Mouse (Mus musculus): Measurements from ENCODE around the gene Tstd3. TPM values are rescaled to one million over a fixed set of nuclear protein-coding genes. Genes with fewer than 3 reads are reported as not detected.

Gene Tstd3
- total RNA-seq (2023): 3.9 to 5.3 TPM (median 5.1 TPM) in 4 replicates

DNA sequence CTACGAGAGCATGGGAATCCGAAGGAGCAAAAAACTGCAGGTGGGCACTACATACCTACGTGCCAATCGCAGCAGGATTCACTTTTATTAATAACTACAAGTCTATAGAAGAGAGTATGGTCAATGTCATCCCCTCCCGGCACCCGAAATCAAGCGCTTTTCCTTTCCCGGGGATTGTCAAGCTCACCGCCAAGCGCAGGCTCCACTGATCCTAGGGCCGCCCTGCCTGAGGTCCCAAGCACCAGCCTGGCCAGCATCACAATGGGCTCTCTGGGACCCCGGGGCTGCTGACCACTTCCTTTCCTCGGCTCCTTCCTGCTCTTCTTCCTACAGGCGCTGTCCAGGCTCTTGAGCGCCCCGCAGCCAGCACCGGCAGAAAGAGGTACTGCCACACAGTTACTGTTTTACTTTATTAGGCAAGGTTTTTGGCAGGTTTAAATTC, at the start of gene Tstd3, which contains the start of gene Usp45:
Gene Tstd3 (minus strand): TSS at position 350 of the 442 bp plus-strand sequence.
Gene Usp45 (plus strand): TSS at position 294 of the 442 bp plus-strand sequence.

DNA sequence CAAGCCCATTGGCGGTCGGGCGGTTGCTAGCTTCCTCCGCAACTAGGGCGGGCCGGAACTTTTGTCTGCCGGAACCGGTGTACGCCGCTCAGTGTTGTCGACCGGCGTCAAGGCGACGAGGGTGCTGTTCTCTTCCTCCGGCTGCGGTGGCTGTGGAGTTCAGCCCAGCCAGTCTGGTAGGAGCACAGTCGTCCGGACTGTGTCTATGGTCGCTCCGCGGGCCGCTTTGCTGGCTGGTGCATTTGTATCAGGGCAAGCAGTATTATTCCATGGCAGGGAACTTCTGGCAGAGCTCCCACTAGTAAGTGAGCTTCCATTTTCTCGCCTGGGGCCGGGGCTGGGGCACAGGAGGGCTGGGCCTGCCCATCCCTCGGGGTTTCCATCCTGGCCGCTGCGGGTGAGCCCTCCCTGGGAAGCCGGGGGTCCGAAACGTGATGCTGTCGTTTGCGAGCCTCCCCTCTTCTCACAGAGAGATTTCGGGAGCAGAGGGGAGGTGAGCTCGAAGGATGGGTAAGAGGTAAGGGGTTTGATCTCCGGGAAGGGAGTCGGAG, 39.3 kb downstream of the Tstd3 start, which contains the start of gene Ccnc:
Gene Ccnc (plus strand): TSS at position 87 of the 551 bp plus-strand sequence.

Other genes with a start within 250 kb of the Tstd3 start
- not detected in 4 replicates for gene Prdm13, start 81.2 kb downstream of the Tstd3 start, total RNA-seq (2023)
- 20.4 to 31.6 TPM (median 26.2 TPM) in 4 replicates for gene Ccnc, start 39.5 kb downstream of the Tstd3 start, total RNA-seq (2023)
- 17.4 to 24.1 TPM (median 20.7 TPM) in 4 replicates for gene Usp45, start 56 bp downstream of the Tstd3 start, total RNA-seq (2023)
- 255 to 286 TPM (median 261 TPM) in 4 replicates for gene Pnisr, start 80.4 kb upstream of the Tstd3 start, total RNA-seq (2023)
- 1.8 to 3.3 TPM (median 2.8 TPM) in 4 replicates for gene Coq3, start 112.5 kb upstream of the Tstd3 start, total RNA-seq (2023)
- gene Faxc, start 164.1 kb upstream of the Tstd3 start, total RNA-seq (2023): not detected in 4 replicates

Measured in B cell, adult 62 days (primary cell).